ENCODE assay signal across 9 mouse cellular contexts in the genomic region with DNA sequence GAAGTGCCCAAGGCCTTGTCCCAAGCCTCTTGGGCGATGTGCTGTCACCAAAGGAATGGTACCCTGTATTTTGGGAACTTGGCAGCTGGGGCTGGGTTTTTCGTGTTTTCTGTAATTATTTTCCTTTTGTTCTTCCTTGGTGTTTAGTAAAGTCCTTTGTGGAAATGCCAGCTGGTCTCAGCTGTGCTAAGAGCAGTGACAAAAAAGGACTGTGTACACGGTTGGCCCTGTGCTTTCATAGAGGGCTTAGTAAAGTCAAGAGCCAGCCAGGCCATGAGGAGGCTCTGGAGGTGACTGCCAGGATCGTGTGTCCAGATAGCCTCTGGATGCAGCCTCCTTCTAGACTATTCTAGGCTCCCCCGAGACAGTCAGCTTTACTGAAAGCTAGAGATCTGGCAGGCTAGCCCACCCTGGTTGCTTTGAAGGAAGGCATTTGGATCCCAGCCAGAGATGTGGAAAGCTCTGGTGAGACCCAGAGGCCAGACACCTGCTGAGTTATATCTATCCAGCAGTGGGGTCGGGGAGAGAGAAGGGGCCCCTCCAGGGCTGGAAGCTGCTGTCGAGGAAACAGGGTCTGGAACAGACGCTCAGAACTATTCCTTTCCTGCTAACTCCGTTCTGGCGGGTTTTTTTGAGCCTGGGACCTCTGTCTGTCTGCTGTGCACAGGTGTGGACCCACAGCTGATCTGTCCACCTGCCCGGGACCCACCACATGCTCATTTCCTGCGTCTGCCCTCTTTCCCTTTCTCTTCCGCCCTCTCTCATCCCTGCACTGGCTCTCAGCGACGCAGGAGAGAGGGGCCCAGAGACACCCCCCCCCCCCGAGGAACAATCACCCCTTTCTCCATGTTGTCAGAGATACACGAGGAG. TPM values are rescaled to one million over a fixed set of nuclear protein-coding genes. Genes with fewer than 3 reads are reported as not detected.
DNase-seq lines count a peak whose midpoint lies in the region; ATAC-seq lines count a peak whose summit lies in the region.
"Had no signal": no experiment of that assay in that cellular context is flagged by ENCODE, and none has a peak within 500 bp of the region (broad histone marks: within the 10 kb centered on the region; RNA-seq: fewer than 3 reads in every experiment).

No protein-coding gene starts in this region.

- no peaks in the 10 kb centered on the region for H3K9me3 ChIP-seq in heart, embryonic 10.5 days
- H3K9me3 ChIP-seq in midbrain, embryonic 10.5 days (replicated peaks), result no peaks in the 10 kb centered on the region
- no peaks in the 10 kb centered on the region for H3K9me3 ChIP-seq in midbrain, embryonic 16.5 days (replicated peaks; ENCODE audit: control insufficient read depth, low read length, poor library complexity, severe bottlenecking)
- H3K9me3 ChIP-seq in hindbrain, embryonic 16.5 days (ENCODE audit: control insufficient read depth, low read length), result no peaks in the 10 kb centered on the region
- H3K9me3 ChIP-seq in neural tube, embryonic 14.5 days (ENCODE audit: control insufficient read depth, low read length), result no peaks in the 10 kb centered on the region

- intact Hi-C loops in heart, postnatal 25 days (cut with DNase I), result no loop called here

- H3K4me2 ChIP-seq in midbrain, embryonic 16.5 days (ENCODE audit: low read length), result no peak overlapping the region
- H3K4me2 ChIP-seq in hindbrain, embryonic 16.5 days (ENCODE audit: low read length), result 0 out of 2 replicates have a peak overlapping the region, but pooled peaks have one; percentile 20
- no peak overlapping the region for H3K4me2 ChIP-seq in neural tube, embryonic 14.5 days (ENCODE audit: low read depth, low read length)

- no peak overlapping the region for H3K4me3 ChIP-seq in heart, embryonic 10.5 days
- 0 out of 2 replicates have a peak overlapping the region, but pooled peaks have one; percentile 9 for H3K4me3 ChIP-seq in midbrain, embryonic 10.5 days
- no peak overlapping the region for H3K4me3 ChIP-seq in midbrain, embryonic 16.5 days (ENCODE audit: low read depth, low read length)
- no peak overlapping the region for H3K4me3 ChIP-seq in hindbrain, embryonic 16.5 days (ENCODE audit: low read length)
- no peak overlapping the region for H3K4me3 ChIP-seq in neural tube, embryonic 14.5 days (ENCODE audit: low read depth, low read length)

- H3K27me3 ChIP-seq in heart, embryonic 10.5 days (ENCODE audit: insufficient read depth, poor library complexity, severe bottlenecking), result peaks cover 59% of the 10 kb centered on the region
- H3K27me3 ChIP-seq in midbrain, embryonic 10.5 days (ENCODE audit: low read depth, poor library complexity, severe bottlenecking), result peaks cover 72% of the 10 kb centered on the region
- H3K27me3 ChIP-seq in midbrain, embryonic 16.5 days (ENCODE audit: control insufficient read depth, insufficient read depth, low read depth, low read length), result peaks cover 2% of the 10 kb centered on the region; the same call in 1 of the 2 replicates
- peaks cover 4% of the 10 kb centered on the region; the same call in 1 of the 2 replicates for H3K27me3 ChIP-seq in hindbrain, embryonic 16.5 days (replicated peaks; ENCODE audit: control insufficient read depth, insufficient read depth, low read length)
- no peaks in the 10 kb centered on the region for H3K27me3 ChIP-seq in neural tube, embryonic 14.5 days (ENCODE audit: control insufficient read depth, insufficient read depth, low read length)

- H3K4me1 ChIP-seq in heart, embryonic 10.5 days, result peaks cover 46% of the 10 kb centered on the region
- peaks cover 44% of the 10 kb centered on the region for H3K4me1 ChIP-seq in midbrain, embryonic 10.5 days
- H3K4me1 ChIP-seq in midbrain, embryonic 16.5 days (ENCODE audit: control insufficient read depth, insufficient read depth, low read length), result peaks cover 15% of the 10 kb centered on the region; the same call in 1 of the 2 replicates
- H3K4me1 ChIP-seq in hindbrain, embryonic 16.5 days (ENCODE audit: control insufficient read depth, insufficient read depth, low read depth, low read length), result peaks cover 19% of the 10 kb centered on the region
- H3K4me1 ChIP-seq in neural tube, embryonic 14.5 days (ENCODE audit: control insufficient read depth, insufficient read depth, low read length), result peaks cover 12% of the 10 kb centered on the region; the same call in 1 of the 2 replicates

- no peak overlapping the region for H3K9ac ChIP-seq in midbrain, embryonic 16.5 days (ENCODE audit: low read depth, low read length)
- H3K9ac ChIP-seq in hindbrain, embryonic 16.5 days (ENCODE audit: low read depth, low read length), result no peak overlapping the region
- H3K9ac ChIP-seq in neural tube, embryonic 14.5 days (replicated peaks; ENCODE audit: low read depth, low read length), result no peak overlapping the region

- H3K27ac ChIP-seq in heart, embryonic 10.5 days, result peak overlapping the region; percentile 24; the same call in 1 of the 2 replicates
- H3K27ac ChIP-seq in midbrain, embryonic 10.5 days (replicated peaks), result no peak overlapping the region; the same call in 1 of the 2 replicates
- no peak overlapping the region for H3K27ac ChIP-seq in midbrain, embryonic 16.5 days (ENCODE audit: low read length)
- no peak overlapping the region for H3K27ac ChIP-seq in hindbrain, embryonic 16.5 days (ENCODE audit: low read depth, low read length)
- H3K27ac ChIP-seq in neural tube, embryonic 14.5 days (ENCODE audit: low read depth, low read length), result no peak overlapping the region

- DNase-seq in heart, embryonic 10.5 days (ENCODE audit: low spot score), result no peak
- DNase-seq in heart, postnatal 25 days (ENCODE audit: low spot score), result no peak
- no peak for DNase-seq in midbrain, embryonic 10.5 days (ENCODE audit: low spot score)
- DNase-seq in cerebellum, adult 8-10 months, result no peak
- DNase-seq in frontal cortex, postnatal 36 days (ENCODE audit: low spot score in 2 of 2), result no peak
- DNase-seq: lung, adult 18-20 months had no signal

- no peaks in the 10 kb centered on the region for H3K36me3 ChIP-seq in heart, embryonic 10.5 days
- H3K36me3 ChIP-seq in midbrain, embryonic 10.5 days, result no peaks in the 10 kb centered on the region
- H3K36me3 ChIP-seq in midbrain, embryonic 16.5 days (ENCODE audit: control insufficient read depth, insufficient read depth, low read length), result no peaks in the 10 kb centered on the region
- H3K36me3 ChIP-seq in hindbrain, embryonic 16.5 days (ENCODE audit: control insufficient read depth, insufficient read depth, low read length), result no peaks in the 10 kb centered on the region
- H3K36me3 ChIP-seq in neural tube, embryonic 14.5 days (ENCODE audit: control insufficient read depth, insufficient read depth, low read length), result no peaks in the 10 kb centered on the region

- no peak for ATAC-seq in midbrain, embryonic 16.5 days
- 0 out of 2 replicates have a peak, but pooled peaks have one; percentile 17 for ATAC-seq in hindbrain, embryonic 16.5 days
- peak; percentile 23; the same call in 1 of the 2 replicates for ATAC-seq in neural tube, embryonic 14.5 days (ENCODE audit: low read depth)

- 32% methylated on average over 17 of the region's 17 CpGs for WGBS in heart, embryonic 10.5 days
- 41% methylated on average over 17 of the region's 17 CpGs for WGBS in midbrain, embryonic 10.5 days
- 28% methylated on average over 17 of the region's 17 CpGs for WGBS in midbrain, embryonic 16.5 days
- 12% methylated on average over 17 of the region's 17 CpGs for WGBS in hindbrain, embryonic 16.5 days
- 20% methylated on average over 17 of the region's 17 CpGs for WGBS in neural tube, embryonic 14.5 days

RNA-seq across cellular contexts. Expression of a gene that starts 4.1 kb away (rescaled TPM):
- 9.3 and 13.6 TPM in 2 replicates for polyA plus RNA-seq in heart, embryonic 10.5 days (2016; fragmentation: Nextera tagmentation; extraction: Ambion mirVana)
- total RNA-seq in heart, postnatal 25 days (2021), result 1 to 10 TPM; 3.3 to 4.4 TPM
- 2.9 and 3.9 TPM in 2 replicates for polyA plus RNA-seq in midbrain, embryonic 10.5 days (2016; fragmentation: Nextera tagmentation; extraction: Ambion mirVana)
- 8.0 and 9.0 TPM in 2 replicates for polyA plus RNA-seq in midbrain, embryonic 16.5 days (2015; fragmentation: Nextera tagmentation; extraction: Ambion mirVana)
- polyA plus RNA-seq in hindbrain, embryonic 16.5 days (2015; fragmentation: Nextera tagmentation; extraction: Ambion mirVana), result 11.7 and 13.1 TPM in 2 replicates
- polyA plus RNA-seq in neural tube, embryonic 14.5 days (2014; fragmentation: Nextera tagmentation; extraction: Ambion mirVana), result 7.9 and 8.9 TPM in 2 replicates

RNA-seq across cellular contexts. Expression of a gene that starts 30.6 kb away (rescaled TPM):
- polyA plus RNA-seq in heart, embryonic 10.5 days (2016; fragmentation: Nextera tagmentation; extraction: Ambion mirVana), result 1.4 and 1.5 TPM in 2 replicates
- total RNA-seq in heart, postnatal 25 days (2021), result 1 to 10 TPM; 2.6 to 4.3 TPM
- polyA plus RNA-seq in midbrain, embryonic 10.5 days (2016; fragmentation: Nextera tagmentation; extraction: Ambion mirVana), result 1.7 and 2.6 TPM in 2 replicates
- 39.3 and 43.3 TPM in 2 replicates for polyA plus RNA-seq in midbrain, embryonic 16.5 days (2015; fragmentation: Nextera tagmentation; extraction: Ambion mirVana)
- polyA plus RNA-seq in hindbrain, embryonic 16.5 days (2015; fragmentation: Nextera tagmentation; extraction: Ambion mirVana), result 39.0 and 39.4 TPM in 2 replicates
- polyA plus RNA-seq in neural tube, embryonic 14.5 days (2014; fragmentation: Nextera tagmentation; extraction: Ambion mirVana), result 22.1 and 28.3 TPM in 2 replicates

RNA-seq across cellular contexts. Expression of a gene that starts 37.6 kb away (rescaled TPM):
- polyA plus RNA-seq in heart, embryonic 10.5 days (2016; fragmentation: Nextera tagmentation; extraction: Ambion mirVana), result 71.5 and 91.3 TPM in 2 replicates
- 10 to 100 TPM; 48.2 to 49.3 TPM for total RNA-seq in heart, postnatal 25 days (2021)
- 120 and 121 TPM in 2 replicates for polyA plus RNA-seq in midbrain, embryonic 10.5 days (2016; fragmentation: Nextera tagmentation; extraction: Ambion mirVana)
- 72.5 and 75.2 TPM in 2 replicates for polyA plus RNA-seq in midbrain, embryonic 16.5 days (2015; fragmentation: Nextera tagmentation; extraction: Ambion mirVana)
- 80.1 and 82.3 TPM in 2 replicates for polyA plus RNA-seq in hindbrain, embryonic 16.5 days (2015; fragmentation: Nextera tagmentation; extraction: Ambion mirVana)
- 76.8 and 76.9 TPM in 2 replicates for polyA plus RNA-seq in neural tube, embryonic 14.5 days (2014; fragmentation: Nextera tagmentation; extraction: Ambion mirVana)
